Mouse (Mus musculus) lung, postnatal 0 days (tissue): ENCODE data around the gene Gm4744.
"Not testable (repeated sequence)": the region's sequence is repeated elsewhere in the genome, so short reads cannot be mapped to it uniquely, and the experiment has no call there.

Experiments used
- CTCF ChIP-seq: IDR thresholded peaks from 2 replicates; pipeline ENCODE4 v1.5.1; 2016; ENCODE audit warnings: antibody characterized with exemption, mild to moderate bottlenecking
- EP300 ChIP-seq: IDR thresholded peaks from 2 replicates; pipeline ENCODE4 v1.6.1; 2016; ENCODE audit warnings: antibody characterized with exemption, mild to moderate bottlenecking, control low read depth

GRCm38 (mm10) chr6:40964454-40964853 is 12.8 kb upstream of the Gm4744 start, which contains the start of gene 1810009J06Rik:
- not testable (repeated sequence) for TF ChIP-seq CTCF, EP300
